Mouse (Mus musculus): ENCODE data around the gene Cd33. TPM values are rescaled to one million over a fixed set of nuclear protein-coding genes. Genes with fewer than 3 reads are reported as not detected.

Gene Cd33
- polyA plus RNA-seq (2012; rRNA removed) (0.95 and 1.4 TPM in 2 replicates), polyA plus RNA-seq (2014; fragmentation: Nextera tagmentation; extraction: Ambion mirVana) (1.5 and 1.9 TPM in 2 replicates)

GRCm38 (mm10) chr7:43544225-43544977, at the start of gene Cd33:
Gene Cd33, minus strand, starts transcription at chr7:43544428.
- Histone ChIP-seq H3K4me1 (replicated peaks; ENCODE audit: control insufficient read depth in 2 of 2, insufficient read depth in 2 of 2, low read length in 1 of 2) (no peaks in the 10 kb centered on the region; a peak in 1 of 4 replicates), H3K4me3 (ENCODE audit: insufficient read depth in 1 of 2, low read depth in 2 of 2, low read length in 2 of 2) (no peak within 1 kb of the TSS), H3K27me3 (ENCODE audit: control insufficient read depth, insufficient read depth, low read length) (no peaks in the 10 kb centered on the region), H3K9ac (replicated peaks) (no peak within 1 kb of the TSS), H3K27ac (no peak within 1 kb of the TSS), H3K36me3 (replicated peaks; ENCODE audit: control insufficient read depth, insufficient read depth, low read depth) (no peaks in the 10 kb centered on the region), H3K4me2 (ENCODE audit: low read depth) (no peak within 1 kb of the TSS), H3K9me3 (ENCODE audit: control insufficient read depth, low read length) (no peaks in the 10 kb centered on the region)
- WGBS (ENCODE audit: insufficient replicate concordance), result 42% methylated on average over 7 of the region's 7 CpGs
- ATAC-seq (ENCODE audit: insufficient read depth), result no peak
- TF ChIP-seq CTCF (IDR thresholded peaks at IDR 0.05; ENCODE audit: low read depth) (no peak), EP300 (IDR thresholded peaks at IDR 0.05; ENCODE audit: low read depth) (no peak)
- no peak for DNase-seq (ENCODE audit: low read depth in 3 of 3, low spot score in 3 of 3)

GRCm38 (mm10) chr7:43584790-43585189, 40.6 kb upstream of the Cd33 start:
- no peak overlapping the region for H3K4me3 ChIP-seq (ENCODE audit: insufficient read depth in 1 of 2, low read depth in 2 of 2, low read length in 2 of 2)
- no peak for ATAC-seq (ENCODE audit: insufficient read depth)
- H3K36me3 ChIP-seq (replicated peaks; ENCODE audit: control insufficient read depth, insufficient read depth, low read depth), result peaks cover 7% of the 10 kb centered on the region
- no peak overlapping the region for H3K9ac ChIP-seq (replicated peaks)
- no peak overlapping the region for H3K27ac ChIP-seq
- WGBS (ENCODE audit: insufficient replicate concordance), result 71% methylated on average over 5 of the region's 5 CpGs
- no peaks in the 10 kb centered on the region for H3K9me3 ChIP-seq (ENCODE audit: control insufficient read depth, low read length)
- no peak for DNase-seq (ENCODE audit: low read depth in 3 of 3, low spot score in 3 of 3)
- no peaks in the 10 kb centered on the region for H3K27me3 ChIP-seq (ENCODE audit: control insufficient read depth, insufficient read depth, low read length)
- no peak overlapping the region for H3K4me2 ChIP-seq (ENCODE audit: low read depth)
- peaks cover 0 to 7% of the 10 kb centered on the region in 2 experiments; a peak in 2 of 4 replicates for H3K4me1 ChIP-seq (replicated peaks; ENCODE audit: control insufficient read depth in 2 of 2, insufficient read depth in 2 of 2, low read length in 1 of 2)
- TF ChIP-seq EP300 (IDR thresholded peaks at IDR 0.05; ENCODE audit: low read depth) (no peak), CTCF (IDR thresholded peaks at IDR 0.05; ENCODE audit: low read depth) (peak; percentile 26)

GRCm38 (mm10) chr7:43580526-43580925, 36.3 kb upstream of the Cd33 start:
- Histone ChIP-seq H3K27me3 (ENCODE audit: control insufficient read depth, insufficient read depth, low read length) (no peaks in the 10 kb centered on the region), H3K36me3 (replicated peaks; ENCODE audit: control insufficient read depth, insufficient read depth, low read depth) (no peaks in the 10 kb centered on the region), H3K4me2 (ENCODE audit: low read depth) (peak overlapping the region; percentile 87), H3K9me3 (ENCODE audit: control insufficient read depth, low read length) (no peaks in the 10 kb centered on the region), H3K4me1 (replicated peaks; ENCODE audit: control insufficient read depth in 2 of 2, insufficient read depth in 2 of 2, low read length in 1 of 2) (peaks cover 0 to 7% of the 10 kb centered on the region in 2 experiments; a peak in 2 of 4 replicates), H3K27ac (no peak overlapping the region), H3K9ac (replicated peaks) (no peak overlapping the region; the same call in 1 of the 2 replicates), H3K4me3 (ENCODE audit: insufficient read depth in 1 of 2, low read depth in 2 of 2, low read length in 2 of 2) (peak overlapping the region; percentile 19 to 72; a peak in 3 of 4 replicates)
- TF ChIP-seq EP300 (IDR thresholded peaks at IDR 0.05; ENCODE audit: low read depth) (no peak), CTCF (IDR thresholded peaks at IDR 0.05; ENCODE audit: low read depth) (no peak)
- no peak for DNase-seq (ENCODE audit: low read depth in 3 of 3, low spot score in 3 of 3)
- WGBS (ENCODE audit: insufficient replicate concordance), result 69% methylated on average over 5 of the region's 5 CpGs
- no peak for ATAC-seq (ENCODE audit: insufficient read depth)

- Histone ChIP-seq H3K9ac (replicated peaks) (peak within 1 kb of the TSS; percentile 74), H3K4me2 (ENCODE audit: low read depth) (peak within 1 kb of the TSS; percentile 87), H3K27ac (no peak within 1 kb of the TSS), H3K4me1 (replicated peaks; ENCODE audit: control insufficient read depth in 2 of 2, insufficient read depth in 2 of 2, low read length in 1 of 2) (peaks cover 0 to 7% of the 10 kb centered on the region in 2 experiments; a peak in 2 of 4 replicates), H3K36me3 (replicated peaks; ENCODE audit: control insufficient read depth, insufficient read depth, low read depth) (no peaks in the 10 kb centered on the region), H3K4me3 (ENCODE audit: insufficient read depth in 1 of 2, low read depth in 2 of 2, low read length in 2 of 2) (peak within 1 kb of the TSS; percentile 72 to 78), H3K27me3 (ENCODE audit: control insufficient read depth, insufficient read depth, low read length) (no peaks in the 10 kb centered on the region), H3K9me3 (ENCODE audit: control insufficient read depth, low read length) (no peaks in the 10 kb centered on the region)
- under 1% methylated on average over 37 of the region's 37 CpGs for WGBS (ENCODE audit: insufficient replicate concordance)
- no peak for TF ChIP-seq CTCF (IDR thresholded peaks at IDR 0.05; ENCODE audit: low read depth)
- peak; percentile 79 to 85 (median 83) for DNase-seq (ENCODE audit: low read depth in 3 of 3, low spot score in 3 of 3)
- ATAC-seq (ENCODE audit: insufficient read depth), result peak; percentile 96
These were observed 35.4 kb upstream of the Cd33 start, which contains the start of gene Zfp719 for GRCm38 (mm10) chr7:43579440-43580171. Gene Zfp719, plus strand, starts transcription at chr7:43579610.

- WGBS (ENCODE audit: insufficient replicate concordance), result 58% methylated on average over 2 of the region's 2 CpGs
- no peaks in the 10 kb centered on the region for H3K4me1 ChIP-seq (replicated peaks; ENCODE audit: control insufficient read depth in 2 of 2, insufficient read depth in 2 of 2, low read length in 1 of 2)
- no peaks in the 10 kb centered on the region for H3K36me3 ChIP-seq (replicated peaks; ENCODE audit: control insufficient read depth, insufficient read depth, low read depth)
- H3K4me3 ChIP-seq (ENCODE audit: insufficient read depth in 1 of 2, low read depth in 2 of 2, low read length in 2 of 2), result no peak overlapping the region
- no peak overlapping the region for H3K4me2 ChIP-seq (ENCODE audit: low read depth)
- ATAC-seq (ENCODE audit: insufficient read depth) (no peak), DNase-seq (ENCODE audit: low read depth in 3 of 3, low spot score in 3 of 3) (no peak)
- no peaks in the 10 kb centered on the region for H3K27me3 ChIP-seq (ENCODE audit: control insufficient read depth, insufficient read depth, low read length)
- TF ChIP-seq EP300 (IDR thresholded peaks at IDR 0.05; ENCODE audit: low read depth) (no peak), CTCF (IDR thresholded peaks at IDR 0.05; ENCODE audit: low read depth) (no peak)
- no peak overlapping the region for H3K27ac ChIP-seq
- H3K9me3 ChIP-seq (ENCODE audit: control insufficient read depth, low read length), result no peaks in the 10 kb centered on the region
- no peak overlapping the region for H3K9ac ChIP-seq (replicated peaks)
These were observed 27.0 kb upstream of the Cd33 start for GRCm38 (mm10) chr7:43571216-43571615.

Data from liver, embryonic 14.5 days (tissue).